In genomic region chr6:65334246-65334645, GRCm38 (mm10) we compare ENCODE assay signal across 41 mouse cellular contexts. TPM values are rescaled to one million over a fixed set of nuclear protein-coding genes. Genes with fewer than 3 reads are reported as not detected.
"Had no signal": no experiment of that assay in that cellular context is flagged by ENCODE, and none has a peak within 500 bp of the region (broad histone marks: within the 10 kb centered on the region; RNA-seq: fewer than 3 reads in every experiment).

No protein-coding gene starts in this region.

- H3K9ac ChIP-seq: heart, embryonic 12.5 days; heart, embryonic 13.5 days; heart, embryonic 15.5 days; hindbrain, embryonic 12.5 days; hindbrain, embryonic 13.5 days; hindbrain, embryonic 14.5 days; hindbrain, embryonic 15.5 days; intestine, embryonic 15.5 days; kidney, embryonic 15.5 days had no signal

- H3K9me3 ChIP-seq: heart, embryonic 10.5 days; heart, embryonic 12.5 days; heart, embryonic 13.5 days; heart, embryonic 15.5 days; hindbrain, embryonic 10.5 days; hindbrain, embryonic 12.5 days; hindbrain, embryonic 13.5 days; hindbrain, embryonic 15.5 days; intestine, embryonic 15.5 days; kidney, embryonic 15.5 days had no signal

- H3K27me3 ChIP-seq: heart, embryonic 12.5 days; heart, embryonic 13.5 days; heart, embryonic 15.5 days; hindbrain, embryonic 12.5 days; hindbrain, embryonic 13.5 days; hindbrain, embryonic 15.5 days; intestine, embryonic 15.5 days; kidney, embryonic 15.5 days had no signal

- H3K36me3 ChIP-seq: heart, embryonic 10.5 days; heart, embryonic 12.5 days; heart, embryonic 13.5 days; heart, embryonic 15.5 days; hindbrain, embryonic 10.5 days; hindbrain, embryonic 12.5 days; hindbrain, embryonic 13.5 days; hindbrain, embryonic 15.5 days; intestine, embryonic 15.5 days; kidney, embryonic 15.5 days had no signal

- H3K4me1 ChIP-seq: heart, embryonic 10.5 days; heart, embryonic 12.5 days; hindbrain, embryonic 12.5 days; hindbrain, embryonic 13.5 days; hindbrain, embryonic 15.5 days; intestine, embryonic 15.5 days; kidney, embryonic 15.5 days had no signal

- DNase-seq: heart, postnatal 10 days; heart, postnatal 14 days; heart, postnatal 36 days; heart, postnatal 4 days; kidney, adult 11 months; kidney, adult 18-20 months; kidney, adult 2 months; kidney, adult 8-10 months; kidney, adult 9 months; kidney, postnatal 10 days; kidney, postnatal 14 days; kidney, postnatal 25 days; kidney, postnatal 36 days; kidney, postnatal 4 days; layer of hippocampus, adult 9-11 months; layer of hippocampus, postnatal 36 days had no signal

- H3K27ac ChIP-seq: heart, embryonic 10.5 days; heart, embryonic 13.5 days; heart, embryonic 15.5 days; hindbrain, embryonic 10.5 days; hindbrain, embryonic 12.5 days; hindbrain, embryonic 13.5 days; hindbrain, embryonic 14.5 days; hindbrain, embryonic 15.5 days; hindbrain, postnatal 0 days; intestine, embryonic 15.5 days; kidney, embryonic 15.5 days; kidney, postnatal 0 days; layer of hippocampus, adult 2 months; left cerebral cortex, adult 2 months had no signal

- ATAC-seq: hindbrain, embryonic 16.5 days; hindbrain, postnatal 0 days; inflammation-experienced regulatory T-cells, adult 6 months; intestine, embryonic 15.5 days; intestine, embryonic 16.5 days; intestine, postnatal 0 days had no signal

- H3K4me3 ChIP-seq: heart, embryonic 10.5 days; heart, embryonic 12.5 days; heart, embryonic 13.5 days; heart, embryonic 15.5 days; hindbrain, embryonic 10.5 days; hindbrain, embryonic 12.5 days; hindbrain, embryonic 13.5 days; hindbrain, embryonic 15.5 days; intestine, embryonic 15.5 days; kidney, embryonic 15.5 days; layer of hippocampus, adult 2 months; left cerebral cortex, adult 2 months had no signal

- H3K4me2 ChIP-seq: heart, embryonic 11.5 days; heart, embryonic 12.5 days; heart, embryonic 13.5 days; heart, embryonic 15.5 days; hindbrain, embryonic 12.5 days; hindbrain, embryonic 13.5 days; hindbrain, embryonic 14.5 days; hindbrain, embryonic 15.5 days; intestine, embryonic 15.5 days; kidney, embryonic 15.5 days had no signal

RNA-seq across cellular contexts. Expression of gene C130060K24Rik, which starts 46.7 kb away (rescaled TPM):
- total RNA-seq: heart, postnatal 10 days; heart, postnatal 14 days; heart, postnatal 25 days; heart, postnatal 36 days; heart, postnatal 4 days; hematopoietic stem cell, adult 5-6 weeks had no signal
- polyA plus RNA-seq: heart, embryonic 15.5 days; heart, embryonic 16.5 days; inflammation-experienced regulatory T-cells, adult 6 months; intestine, embryonic 14.5 days; intestine, embryonic 15.5 days; intestine, embryonic 16.5 days; kidney, adult 2 months; large intestine, adult 2 months had no signal
